Mouse (Mus musculus): Measurements from ENCODE around the gene Cln6.

- TF ChIP-seq CTCF (IDR thresholded peaks at IDR 0.05; ENCODE audit: low read depth) = no peak
- no peak for TF ChIP-seq EP300 (IDR thresholded peaks at IDR 0.05; ENCODE audit: low read depth)
Observed at GRCm38 (mm10) chr9:62816323-62817098, 22.1 kb upstream of the Cln6 start.

All from liver, postnatal 0 days (tissue).